Mouse (Mus musculus) liver, embryonic 14.5 days (tissue): ENCODE data around the gene Arnt. TPM values are rescaled to one million over a fixed set of nuclear protein-coding genes. Genes with fewer than 3 reads are reported as not detected.

Experiments used
- ATAC-seq: fragments of 200-750 bp; cut with Nextera tagmentation; 2 replicates; pipeline ENCODE4 v1.8.0; 2017; ENCODE audit warnings: moderate number of reproducible peaks, mild to moderate bottlenecking, moderate library complexity; ENCODE audit not compliant: insufficient read depth
- DNase-seq, 3 experiments: peaks; one replicate each; pipeline ENCODE4 v3.0.0-alpha.2; 2012 to 2013; ENCODE audit warnings: low read depth in 3 of 3, low spot score in 3 of 3
- H3K27ac ChIP-seq: fragments of 300-500 bp; sonication (generic); 2 replicates; pipeline ENCODE4 v1.5.1; 2014; ENCODE audit warnings: moderate library complexity, mild to moderate bottlenecking, control low read depth, inconsistent platforms
- H3K27me3 ChIP-seq: fragments of 300-500 bp; sonication (generic); 2 replicates; pipeline ENCODE4 v1.6.1; 2014; ENCODE audit warnings: mild to moderate bottlenecking, low read length, moderate library complexity; ENCODE audit not compliant: control insufficient read depth, insufficient read depth
- H3K36me3 ChIP-seq: fragments of 300-500 bp; sonication (generic); replicated peaks from 2 replicates; pipeline ENCODE4 v1.6.1; 2014; ENCODE audit warnings: low read depth; ENCODE audit not compliant: control insufficient read depth, insufficient read depth
- H3K4me1 ChIP-seq, 2 experiments: fragments of 200-500 bp in 1 of 2; fragments of 300-500 bp in 1 of 2; sonication (generic) in 1 of 2; replicated peaks; 2 replicates each; pipeline ENCODE4 v1.6.1; 2012 to 2014; ENCODE audit warnings: antibody characterized with exemption in 1 of 2, inconsistent platforms in 1 of 2, low read length in 1 of 2; ENCODE audit not compliant: control insufficient read depth in 2 of 2, insufficient read depth in 2 of 2
- H3K4me2 ChIP-seq: fragments of 300-500 bp; sonication (generic); 2 replicates; pipeline ENCODE4 v1.6.1; 2014; ENCODE audit warnings: low read depth, mild to moderate bottlenecking, control low read depth, moderate library complexity
- H3K4me3 ChIP-seq, 2 experiments: fragments of 200-500 bp in 1 of 2; fragments of 300-500 bp in 1 of 2; sonication (generic) in 1 of 2; 2 replicates each; pipeline ENCODE4 v1.5.1; 2012 to 2014; ENCODE audit warnings: low read depth in 2 of 2, low read length in 2 of 2, mild to moderate bottlenecking in 2 of 2, control low read depth in 1 of 2, inconsistent platforms in 1 of 2, moderate library complexity in 1 of 2; ENCODE audit not compliant: insufficient read depth in 1 of 2
- H3K9ac ChIP-seq: fragments of 300-500 bp; sonication (generic); replicated peaks from 2 replicates; pipeline ENCODE4 v1.6.1; 2014; ENCODE audit warnings: mild to moderate bottlenecking, control low read depth, moderate library complexity
- H3K9me3 ChIP-seq: fragments of 300-500 bp; sonication (generic); 2 replicates; pipeline ENCODE4 v1.6.1; 2016; ENCODE audit warnings: low read length, mixed read lengths; ENCODE audit not compliant: control insufficient read depth
- CTCF ChIP-seq: IDR thresholded peaks from 2 replicates; pipeline ENCODE4 v1.5.1; 2016; ENCODE audit warnings: antibody characterized with exemption, low read depth, control low read depth
- EP300 ChIP-seq: IDR thresholded peaks from 2 replicates; pipeline ENCODE4 v1.6.1; 2016; ENCODE audit warnings: antibody characterized with exemption, low read depth
- WGBS: fragments of 180-500 bp; shearing (Covaris S2); extraction: QIAGEN DNeasy Blood & Tissue Kit; methylation state at CpG from one replicate; pipeline ENCODE4 v1.1.7; 2014; ENCODE audit not compliant: insufficient replicate concordance; 5-methylcytosine and 5-hydroxymethylcytosine counted together
- polyA plus RNA-seq, 2 experiments: library from polyadenylated mRNA; depleted of rRNA in 1 of 2; stranded (reverse) in 1 of 2; unstranded in 1 of 2; fragments of >200 nt; fragmentation: Nextera tagmentation in 1 of 2; extraction: Ambion mirVana in 1 of 2; gene quantifications; 2 replicates each; pipeline versions ENCODE4 v1.2.1 to v1.2.3; 2012 to 2014

Gene Arnt
- 9.9 and 11.3 TPM in 2 replicates for polyA plus RNA-seq (2012; rRNA removed)
- 10.2 and 10.9 TPM in 2 replicates for polyA plus RNA-seq (2014; fragmentation: Nextera tagmentation; extraction: Ambion mirVana)

GRCm38 (mm10) chr3:95434136-95434982 lies at the start of gene Arnt:
TSS of gene Arnt (plus strand) at chr3:95434388.
- H3K4me1 ChIP-seq = peaks cover 11 to 12% of the 10 kb centered on the region in 2 experiments
- H3K27me3 ChIP-seq = no peaks in the 10 kb centered on the region
- DNase-seq (peak; percentile 98 to 99 (median 98)), ATAC-seq (peak; percentile 99)
- H3K27ac ChIP-seq = peak within 1 kb of the TSS; percentile 86
- peaks cover 14% of the 10 kb centered on the region for H3K36me3 ChIP-seq
- peak; percentile 31; the same call in 1 of the 2 replicates for TF ChIP-seq CTCF
- TF ChIP-seq EP300 = no peak
- no peaks in the 10 kb centered on the region for H3K9me3 ChIP-seq
- peak within 1 kb of the TSS; percentile 77 for H3K4me2 ChIP-seq
- peak within 1 kb of the TSS; percentile 84 to 92 for H3K4me3 ChIP-seq
- WGBS = under 1% methylated on average over 46 of the region's 47 CpGs
- peak within 1 kb of the TSS; percentile 96 for H3K9ac ChIP-seq

DNA sequence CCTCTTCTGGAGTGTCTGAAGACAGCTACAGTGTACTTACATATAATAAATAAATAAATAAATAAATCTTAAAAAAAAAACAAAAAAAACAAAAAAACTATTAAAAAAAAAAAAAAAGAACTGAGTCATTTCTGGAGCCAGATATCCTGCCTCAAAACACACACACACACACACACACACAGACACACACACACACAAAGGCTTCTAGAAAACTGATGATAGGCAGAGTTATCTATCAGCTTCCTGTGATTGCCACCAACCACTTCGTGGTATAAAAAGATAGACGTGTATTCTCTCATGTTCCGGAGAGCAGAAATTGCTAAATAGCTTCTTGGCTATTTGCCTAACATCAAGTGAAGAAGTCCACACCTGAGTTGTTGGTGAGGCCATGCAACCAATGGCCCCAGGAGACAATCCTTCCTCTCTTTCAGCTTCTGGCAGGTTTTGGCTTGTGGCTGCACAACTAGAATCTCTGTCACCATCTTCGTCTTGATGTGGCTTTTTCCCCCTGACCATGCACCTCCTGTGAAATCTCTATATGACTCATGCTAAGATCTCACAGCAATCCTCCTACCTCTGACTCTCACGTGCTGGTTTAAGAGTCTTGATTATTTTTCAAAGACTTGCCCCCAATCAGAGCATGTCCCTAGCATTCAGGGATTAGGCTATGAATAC lies 48.6 kb upstream of the Arnt start:
- H3K27ac ChIP-seq = no peak overlapping the region
- TF ChIP-seq EP300 (no peak), CTCF (no peak)
- H3K4me2 ChIP-seq = no peak overlapping the region
- no peak overlapping the region for H3K9ac ChIP-seq
- ATAC-seq (no peak), DNase-seq (no peak)
- H3K4me3 ChIP-seq = no peak overlapping the region
- H3K27me3 ChIP-seq = no peaks in the 10 kb centered on the region
- no peaks in the 10 kb centered on the region for H3K9me3 ChIP-seq
- H3K4me1 ChIP-seq = no peaks in the 10 kb centered on the region; a peak in 1 of 4 replicates
- H3K36me3 ChIP-seq = no peaks in the 10 kb centered on the region
- whole genome bisulfite sequencing = 29% methylated on average over 5 of the region's 5 CpGs

DNA sequence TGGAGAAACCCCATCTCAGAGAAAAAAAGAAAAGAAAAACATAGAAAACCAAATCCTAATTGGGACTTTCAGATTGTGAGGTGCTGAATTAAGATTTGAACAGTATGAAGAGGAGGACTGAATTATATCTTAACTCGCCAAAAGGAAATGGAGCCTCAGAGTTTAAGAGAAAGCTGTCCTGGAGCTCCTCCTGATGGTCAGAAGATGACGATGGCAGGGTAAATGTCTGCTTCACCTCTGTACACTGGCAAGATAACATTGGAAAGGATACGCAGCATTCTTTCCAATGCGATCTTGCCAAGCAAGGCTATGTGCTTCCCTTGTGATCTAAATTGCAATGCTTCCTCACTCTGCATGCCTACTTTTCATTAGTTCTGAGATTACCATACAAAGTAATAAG lies 39.8 kb upstream of the Arnt start:
- Histone ChIP-seq H3K4me2 (no peak overlapping the region), H3K27ac (no peak overlapping the region), H3K27me3 (no peaks in the 10 kb centered on the region), H3K9ac (no peak overlapping the region), H3K4me1 (no peaks in the 10 kb centered on the region), H3K36me3 (no peaks in the 10 kb centered on the region), H3K9me3 (peaks cover 2% of the 10 kb centered on the region; the same call in 1 of the 2 replicates), H3K4me3 (no peak overlapping the region)
- WGBS = 68% methylated on average over 4 of the region's 4 CpGs
- TF ChIP-seq CTCF (peak; percentile 59), EP300 (no peak)
- DNase-seq (peak; percentile 24 to 28 (median 25)), ATAC-seq (no peak)

DNA sequence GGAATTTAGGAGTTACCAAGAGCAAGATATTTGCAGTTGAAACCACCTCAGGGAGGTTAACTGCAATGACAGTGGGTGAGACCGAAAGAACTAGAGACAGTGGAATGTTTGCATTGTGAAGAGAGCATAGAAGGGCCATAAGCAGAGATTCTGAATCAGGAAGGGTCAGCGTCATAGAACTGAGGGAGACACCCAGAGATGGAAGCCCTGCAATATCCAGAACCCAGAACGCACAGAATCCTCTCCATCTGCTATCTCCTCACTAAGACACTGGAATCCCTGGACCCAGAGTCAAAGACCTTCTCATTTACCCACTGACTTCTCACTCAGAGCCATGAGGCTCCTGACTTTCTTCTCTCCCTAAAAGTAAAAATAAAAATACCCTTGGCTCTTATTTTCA lies 31.4 kb upstream of the Arnt start, which contains the start of gene 4930558C23Rik:
Gene 4930558C23Rik, minus strand, starts transcription at position 101 of the 400 bp plus-strand sequence.
- H3K9me3 ChIP-seq = no peaks in the 10 kb centered on the region
- DNase-seq = no peak
- 73% methylated on average over 3 of the region's 3 CpGs for WGBS
- H3K27me3 ChIP-seq = no peaks in the 10 kb centered on the region
- H3K9ac ChIP-seq = no peak within 1 kb of the TSS
- no peak within 1 kb of the TSS for H3K27ac ChIP-seq
- no peak within 1 kb of the TSS for H3K4me3 ChIP-seq
- no peak for ATAC-seq
- H3K4me2 ChIP-seq = no peak within 1 kb of the TSS
- no peaks in the 10 kb centered on the region for H3K36me3 ChIP-seq
- TF ChIP-seq CTCF (no peak), EP300 (no peak)
- no peaks in the 10 kb centered on the region for H3K4me1 ChIP-seq

- Histone ChIP-seq H3K27me3 (no peaks in the 10 kb centered on the region), H3K9me3 (no peaks in the 10 kb centered on the region), H3K4me1 (no peaks in the 10 kb centered on the region), H3K4me3 (no peak overlapping the region), H3K4me2 (no peak overlapping the region), H3K27ac (no peak overlapping the region), H3K9ac (no peak overlapping the region), H3K36me3 (no peaks in the 10 kb centered on the region)
- no peak for ATAC-seq
- no peak for DNase-seq
- no peak for TF ChIP-seq EP300
- no peak for TF ChIP-seq CTCF
- 59% methylated on average over 1 of the region's 1 CpGs for WGBS
Measured at GRCm38 (mm10) chr3:95407728-95408127, 26.5 kb upstream of the Arnt start.
